Mouse (Mus musculus) kidney, embryonic 14.5 days (tissue): ENCODE results near the gene Unc13d. TPM values are rescaled to one million over a fixed set of nuclear protein-coding genes. Genes with fewer than 3 reads are reported as not detected.
"Not testable (repeated sequence)": the region's sequence is repeated elsewhere in the genome, so short reads cannot be mapped to it uniquely, and the experiment has no call there.

ENCODE experiments used
- ATAC-seq: fragments of 200-750 bp; cut with Nextera tagmentation; 2 replicates; pipeline ENCODE4 v1.8.0; 2017; ENCODE audit warnings: moderate number of reproducible peaks, mild to moderate bottlenecking, moderate TSS enrichment, moderate library complexity; ENCODE audit not compliant: low FRiP score, low TSS enrichment
- H3K27ac ChIP-seq: fragments of 300-500 bp; sonication (generic); 2 replicates; pipeline ENCODE4 v1.5.1; 2014; ENCODE audit warnings: low read depth, mild to moderate bottlenecking, low read length, moderate library complexity, mixed read lengths
- H3K27me3 ChIP-seq: fragments of 300-500 bp; sonication (generic); 2 replicates; pipeline ENCODE4 v1.6.1; 2014; ENCODE audit warnings: mild to moderate bottlenecking, low read length; ENCODE audit not compliant: control insufficient read depth, insufficient read depth
- H3K36me3 ChIP-seq: fragments of 300-500 bp; sonication (generic); 2 replicates; pipeline ENCODE4 v1.6.1; 2014; ENCODE audit warnings: low read length, mixed read lengths; ENCODE audit not compliant: control insufficient read depth, insufficient read depth
- H3K4me1 ChIP-seq: fragments of 300-500 bp; sonication (generic); 2 replicates; pipeline ENCODE4 v1.6.1; 2014; ENCODE audit warnings: low read length, mixed read lengths; ENCODE audit not compliant: control insufficient read depth, insufficient read depth
- H3K4me2 ChIP-seq: fragments of 300-500 bp; sonication (generic); replicated peaks from 2 replicates; pipeline ENCODE4 v1.6.1; 2014; ENCODE audit warnings: low read depth, mild to moderate bottlenecking, low read length
- H3K4me3 ChIP-seq: fragments of 300-500 bp; sonication (generic); 2 replicates; pipeline ENCODE4 v1.5.1; 2014; ENCODE audit warnings: mild to moderate bottlenecking, low read length
- H3K9ac ChIP-seq: fragments of 300-500 bp; sonication (generic); 2 replicates; pipeline ENCODE4 v1.6.1; 2014; ENCODE audit warnings: low read depth, mild to moderate bottlenecking, low read length, moderate library complexity
- H3K9me3 ChIP-seq: fragments of 300-500 bp; sonication (generic); 2 replicates; pipeline ENCODE4 v1.6.1; 2016; ENCODE audit warnings: low read length; ENCODE audit not compliant: control insufficient read depth
- WGBS: fragments of 180-500 bp; shearing (Covaris S2); extraction: QIAGEN DNeasy Blood & Tissue Kit; methylation state at CpG from one replicate; pipeline ENCODE4 v1.1.7; 2014; 5-methylcytosine and 5-hydroxymethylcytosine counted together
- polyA plus RNA-seq: library from polyadenylated mRNA; unstranded; fragments of >200 nt; fragmentation: Nextera tagmentation; extraction: Ambion mirVana; gene quantifications from 2 replicates; pipeline ENCODE4 v1.2.1, GENCODE M21; 2014

The Unc13d gene
- polyA plus RNA-seq, 1 experiment from 2014 or later = 1.5 TPM

DNA sequence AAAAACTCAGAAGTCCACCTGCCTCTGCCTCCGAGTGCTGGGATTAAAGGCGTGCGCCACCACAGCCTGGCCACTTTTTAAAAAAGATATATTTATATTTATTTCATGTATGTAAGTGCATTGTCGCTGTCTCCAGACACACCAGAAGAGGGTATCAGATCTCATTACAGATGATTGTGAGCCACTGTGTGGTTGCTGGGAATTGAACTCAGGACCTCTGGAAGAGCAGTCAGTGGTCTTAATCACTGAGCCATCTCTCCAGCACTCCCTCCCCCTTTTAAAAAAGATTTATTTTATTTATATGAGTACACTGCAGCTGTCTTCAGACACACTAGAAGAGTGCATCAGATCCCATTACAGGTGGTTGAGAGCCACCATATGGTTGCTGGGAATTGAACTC lies 58.9 kb downstream of the Unc13d start:
- not testable (repeated sequence) for ATAC-seq, H3K27ac ChIP-seq, H3K4me3 ChIP-seq, H3K27me3 ChIP-seq, H3K9me3 ChIP-seq, H3K9ac ChIP-seq, H3K4me1 ChIP-seq, H3K4me2 ChIP-seq
- WGBS = 88% methylated on average over 4 of the region's 4 CpGs
- H3K36me3 ChIP-seq = peaks cover 18% of the 10 kb centered on the region; the same call in 1 of the 2 replicates

DNA sequence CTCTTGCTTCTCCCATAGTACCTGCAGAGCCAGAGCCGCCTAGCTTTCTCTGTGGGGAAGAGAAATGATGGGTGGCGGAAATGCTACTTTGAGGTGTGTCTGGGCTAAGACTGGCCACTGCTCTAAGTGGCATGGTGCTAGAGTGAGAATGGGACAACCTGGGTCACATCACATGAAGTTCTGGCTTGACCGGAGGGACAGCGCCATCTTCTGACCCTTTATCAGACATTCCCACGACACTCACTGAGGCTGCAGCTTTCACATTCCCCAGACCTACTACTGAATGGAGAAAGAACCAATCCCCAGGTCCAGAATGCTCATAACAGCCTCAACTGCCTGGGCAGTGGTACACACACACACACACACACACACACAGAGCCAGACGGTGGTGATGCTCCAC lies 59.7 kb downstream of the Unc13d start:
- no peaks in the 10 kb centered on the region for H3K27me3 ChIP-seq
- H3K9me3 ChIP-seq = no peaks in the 10 kb centered on the region
- 0 out of 2 replicates have a peak, but pooled peaks have one; percentile 25 for ATAC-seq
- H3K9ac ChIP-seq = no peak overlapping the region
- H3K4me1 ChIP-seq = no peaks in the 10 kb centered on the region
- no peak overlapping the region for H3K4me3 ChIP-seq
- no peak overlapping the region for H3K4me2 ChIP-seq
- peaks cover 15% of the 10 kb centered on the region; the same call in 1 of the 2 replicates for H3K36me3 ChIP-seq
- H3K27ac ChIP-seq = no peak overlapping the region
- WGBS = 33% methylated on average over 6 of the region's 6 CpGs

DNA sequence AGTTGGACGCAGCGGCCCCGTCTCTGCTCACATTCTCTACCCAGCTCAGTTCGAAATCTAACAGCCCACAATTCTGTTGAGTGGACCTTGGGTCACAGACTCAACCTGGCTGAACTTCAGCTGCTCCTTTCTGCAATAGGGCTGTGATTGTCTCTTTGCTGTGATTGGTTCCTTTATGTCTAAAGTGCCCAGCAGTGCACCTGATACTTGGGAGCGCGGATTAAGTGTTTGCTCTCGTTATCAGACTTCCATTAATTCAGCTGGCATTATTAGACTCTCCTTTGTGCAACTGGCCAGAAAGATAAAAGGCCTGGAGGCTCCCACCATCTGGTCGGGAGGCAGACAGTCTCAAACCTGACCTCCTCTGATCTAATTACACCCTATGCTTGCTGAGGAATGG lies 62.9 kb downstream of the Unc13d start:
- Histone ChIP-seq H3K27ac (no peak overlapping the region), H3K4me2 (no peak overlapping the region), H3K36me3 (peaks cover 8% of the 10 kb centered on the region; the same call in 1 of the 2 replicates), H3K9me3 (no peaks in the 10 kb centered on the region), H3K4me1 (0 out of 2 replicates have a peak, but pooled peaks cover 6% of the 10 kb centered on the region), H3K4me3 (no peak overlapping the region), H3K27me3 (no peaks in the 10 kb centered on the region), H3K9ac (no peak overlapping the region)
- WGBS = 52% methylated on average over 8 of the region's 8 CpGs
- no peak for ATAC-seq

DNA sequence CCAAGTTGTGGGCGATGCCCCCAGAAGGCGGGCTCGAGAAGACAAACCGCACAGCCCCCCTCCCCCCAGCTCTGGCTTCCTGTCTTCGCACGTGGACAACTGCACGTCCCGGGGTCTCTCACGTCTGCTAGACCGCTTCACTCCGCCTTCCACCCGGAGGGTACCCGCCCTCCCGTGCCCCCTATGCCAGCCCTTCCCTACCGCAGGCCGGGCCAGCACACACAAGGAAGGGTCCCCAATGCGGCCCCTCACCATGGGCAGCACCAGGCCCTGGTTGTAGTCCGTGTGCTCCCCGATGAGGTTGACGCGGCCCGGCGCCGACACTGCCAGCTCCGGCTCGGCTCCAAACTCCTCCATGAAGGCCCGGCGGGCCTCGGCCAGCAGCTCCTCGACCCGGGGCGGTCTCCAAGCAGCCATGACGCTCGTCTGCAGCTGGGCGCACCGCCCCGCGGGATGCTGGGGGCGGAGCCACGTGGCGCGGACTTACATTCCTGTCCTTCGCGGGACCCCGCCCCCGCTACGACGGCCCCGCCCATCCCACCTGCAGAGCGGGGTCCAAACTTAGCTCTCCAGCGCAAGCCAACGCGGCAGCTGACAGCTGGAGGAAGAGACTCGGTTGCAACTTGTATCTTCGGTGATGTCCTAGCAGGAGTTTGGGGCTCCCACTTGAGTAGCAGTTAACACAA lies 65.4 kb downstream of the Unc13d start, which contains the start of gene Galk1:
Galk1 (minus strand) TSS at position 458 of the 686 bp plus-strand sequence.
- Histone ChIP-seq H3K4me3 (peak within 1 kb of the TSS; percentile 80), H3K4me2 (peak within 1 kb of the TSS; percentile 89), H3K9me3 (no peaks in the 10 kb centered on the region), H3K27me3 (no peaks in the 10 kb centered on the region), H3K27ac (peak within 1 kb of the TSS; percentile 87), H3K36me3 (peaks cover 29% of the 10 kb centered on the region), H3K4me1 (0 out of 2 replicates have a peak, but pooled peaks cover 6% of the 10 kb centered on the region), H3K9ac (peak within 1 kb of the TSS; percentile 88)
- under 1% methylated on average over 54 of the region's 55 CpGs for WGBS
- peak; percentile 91 for ATAC-seq

Other genes starting within 250 kb of the Unc13d start
- gene Myo15b, start 219.6 kb downstream of the Unc13d start, polyA plus RNA-seq = 2.8 and 5.5 TPM in 2 replicates
- gene Smim5, start 178.0 kb downstream of the Unc13d start, polyA plus RNA-seq = 2.3 and 2.9 TPM in 2 replicates
- gene Smim6, start 165.9 kb downstream of the Unc13d start, polyA plus RNA-seq = 9.4 and 9.6 TPM in 2 replicates
- 41.4 and 48.1 TPM in 2 replicates for gene Sap30bp, start 144.7 kb downstream of the Unc13d start, polyA plus RNA-seq
- gene Recql5, start 144.5 kb downstream of the Unc13d start, polyA plus RNA-seq = 13.0 and 19.1 TPM in 2 replicates
- 1.1 and 2.1 TPM in 2 replicates for gene Itgb4, start 103.3 kb downstream of the Unc13d start, polyA plus RNA-seq
- gene Galk1, start 65.2 kb downstream of the Unc13d start, polyA plus RNA-seq = 155 and 166 TPM in 2 replicates
- 1,830 and 1,881 TPM in 2 replicates for gene H3f3b, start 50.0 kb downstream of the Unc13d start, polyA plus RNA-seq
- 24.4 and 37.2 TPM in 2 replicates for gene Unk, start 47.6 kb downstream of the Unc13d start, polyA plus RNA-seq
- 55.2 and 80.2 TPM in 2 replicates for gene Wbp2, start 9.0 kb upstream of the Unc13d start, polyA plus RNA-seq
- 12.2 and 12.8 TPM in 2 replicates for gene Trim47, start 49.2 kb upstream of the Unc13d start, polyA plus RNA-seq
- 3.2 and 4.1 TPM in 2 replicates for gene Trim65, start 53.2 kb upstream of the Unc13d start, polyA plus RNA-seq
- gene Mrpl38, start 60.9 kb upstream of the Unc13d start, polyA plus RNA-seq = 111 and 114 TPM in 2 replicates
- 19.6 and 36.8 TPM in 2 replicates for gene Fbf1, start 90.2 kb upstream of the Unc13d start, polyA plus RNA-seq
- gene Ten1, start 120.9 kb upstream of the Unc13d start, polyA plus RNA-seq = 74.1 and 76.3 TPM in 2 replicates
- gene Acox1, start 121.1 kb upstream of the Unc13d start, polyA plus RNA-seq = 16.3 and 27.4 TPM in 2 replicates
- 1.4 and 2.6 TPM in 2 replicates for gene Evpl, start 160.1 kb upstream of the Unc13d start, polyA plus RNA-seq
- 60.6 and 85.6 TPM in 2 replicates for gene Srp68, start 196.3 kb upstream of the Unc13d start, polyA plus RNA-seq
- 0.13 TPM in 1 of 2 replicates, not detected in the other for gene Galr2, start 203.0 kb upstream of the Unc13d start, polyA plus RNA-seq
- gene Exoc7, start 229.3 kb upstream of the Unc13d start, polyA plus RNA-seq = 49.6 and 66.3 TPM in 2 replicates